Mouse (Mus musculus): ENCODE data around the gene Calcrl. TPM values are rescaled to one million over a fixed set of nuclear protein-coding genes. Genes with fewer than 3 reads are reported as not detected.
"Not testable (repeated sequence)": the region's sequence is repeated elsewhere in the genome, so short reads cannot be mapped to it uniquely, and the experiment has no call there.

Calcrl gene
- total RNA-seq, 2 experiments from 2014 or later, result 4.3 to 23.2 TPM

DNA sequence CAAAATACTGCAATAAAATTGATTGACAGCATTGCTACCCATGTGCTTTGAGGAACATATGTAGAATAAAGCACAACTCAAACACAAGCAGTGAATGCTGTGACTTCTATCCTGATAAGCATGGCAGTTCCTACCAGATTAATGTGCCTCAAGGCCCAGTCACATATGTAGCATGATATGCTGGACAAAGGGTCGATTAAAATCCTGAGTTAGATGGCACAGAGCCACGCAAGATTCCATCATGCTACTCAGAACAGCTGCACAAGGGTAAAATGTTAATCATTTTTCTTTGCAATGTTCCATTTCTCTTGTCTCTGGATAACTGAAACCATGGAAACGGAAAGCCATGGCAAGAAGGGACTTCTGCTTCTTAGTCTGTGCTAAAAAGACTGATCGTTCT, 28.7 kb downstream of the Calcrl start:
- ATAC-seq (replicated peaks; ENCODE audit: low FRiP score, low TSS enrichment, poor library complexity, severe bottlenecking), result no peak

DNA sequence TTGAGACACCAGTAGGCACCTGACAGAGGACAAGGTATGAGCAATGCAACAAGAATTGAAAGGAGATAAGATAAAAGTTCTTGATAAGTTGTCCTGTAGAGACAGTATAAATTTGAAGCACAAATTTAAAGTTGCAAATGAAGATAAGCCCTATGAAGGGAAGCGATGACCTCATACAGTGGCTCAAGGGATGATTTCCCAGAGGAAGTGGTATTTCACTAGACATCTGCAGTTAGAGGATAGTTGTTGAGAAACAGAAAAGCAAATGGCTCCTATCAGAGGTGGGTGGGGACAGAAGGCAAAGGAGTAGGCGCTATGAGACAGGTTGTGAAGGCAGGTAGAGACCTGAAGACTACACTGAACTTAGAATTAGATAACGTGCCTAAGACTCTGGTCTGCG, 32.0 kb downstream of the Calcrl start:
- ATAC-seq (replicated peaks; ENCODE audit: low FRiP score, low TSS enrichment, poor library complexity, severe bottlenecking), result 0 out of 2 replicates have a peak, but pooled peaks have one; percentile 54

DNA sequence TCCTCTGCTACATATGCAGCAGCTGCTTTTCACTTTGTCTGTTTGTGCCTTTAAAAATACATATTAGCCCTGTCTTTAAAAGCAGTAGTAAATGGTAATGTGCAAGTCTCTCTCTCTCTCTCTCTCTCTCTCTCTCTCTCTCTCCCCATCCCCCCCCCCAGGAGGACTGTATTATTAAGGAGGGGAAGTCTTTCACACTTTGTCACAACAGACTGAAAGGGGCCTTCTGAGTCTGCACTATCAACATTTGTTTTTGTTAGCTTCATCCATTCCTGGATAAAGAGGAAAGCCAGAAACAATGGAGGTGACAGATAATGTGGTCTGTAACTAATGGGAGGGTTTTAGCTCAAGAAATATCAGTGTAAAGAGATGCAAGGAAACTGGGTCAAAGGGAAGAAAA, 36.1 kb downstream of the Calcrl start:
- no peak for ATAC-seq (replicated peaks; ENCODE audit: low FRiP score, low TSS enrichment, poor library complexity, severe bottlenecking)

DNA sequence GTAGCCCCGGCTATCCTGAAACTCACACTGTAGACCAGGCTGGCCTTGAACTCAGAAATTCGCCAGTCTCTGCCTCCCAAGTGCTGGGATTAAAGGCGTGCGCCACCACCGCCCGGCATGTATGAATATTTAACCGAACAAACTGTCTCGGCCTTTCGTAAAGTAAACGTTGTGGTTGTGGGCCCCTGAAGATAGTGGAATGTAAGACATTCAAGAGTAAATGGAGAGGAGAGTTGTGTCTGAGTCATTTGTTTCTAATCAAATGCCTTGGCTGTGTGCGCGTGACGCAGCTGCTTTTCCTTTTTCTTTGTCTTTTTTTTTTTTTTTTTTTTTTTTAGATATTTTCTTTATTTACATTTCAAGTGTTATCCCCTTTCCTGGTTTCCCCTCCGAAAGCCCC, 36.7 kb downstream of the Calcrl start:
- ATAC-seq (replicated peaks; ENCODE audit: low FRiP score, low TSS enrichment, poor library complexity, severe bottlenecking), result not testable (repeated sequence)

DNA sequence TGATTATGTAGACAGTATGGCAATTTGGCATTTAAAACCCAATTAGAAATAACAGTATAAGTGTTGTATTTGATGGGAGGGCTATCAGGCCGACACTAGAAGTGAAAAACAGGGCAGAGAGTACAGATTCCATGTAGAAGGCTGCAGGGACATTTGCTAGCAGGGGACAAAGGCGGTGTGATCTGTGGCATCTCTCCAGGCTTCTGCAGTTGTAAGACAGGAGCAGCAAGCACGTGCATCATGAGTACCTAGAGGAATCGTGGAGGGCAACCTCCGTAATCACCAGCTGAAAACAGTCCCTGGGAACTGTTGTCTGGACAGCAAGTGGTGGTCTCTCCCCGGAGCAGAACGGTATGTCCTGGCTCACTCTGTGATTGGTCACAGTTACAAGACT, 37.2 kb downstream of the Calcrl start:
- ATAC-seq (replicated peaks; ENCODE audit: low FRiP score, low TSS enrichment, poor library complexity, severe bottlenecking), result 0 out of 2 replicates have a peak, but pooled peaks have one; percentile 22

DNA sequence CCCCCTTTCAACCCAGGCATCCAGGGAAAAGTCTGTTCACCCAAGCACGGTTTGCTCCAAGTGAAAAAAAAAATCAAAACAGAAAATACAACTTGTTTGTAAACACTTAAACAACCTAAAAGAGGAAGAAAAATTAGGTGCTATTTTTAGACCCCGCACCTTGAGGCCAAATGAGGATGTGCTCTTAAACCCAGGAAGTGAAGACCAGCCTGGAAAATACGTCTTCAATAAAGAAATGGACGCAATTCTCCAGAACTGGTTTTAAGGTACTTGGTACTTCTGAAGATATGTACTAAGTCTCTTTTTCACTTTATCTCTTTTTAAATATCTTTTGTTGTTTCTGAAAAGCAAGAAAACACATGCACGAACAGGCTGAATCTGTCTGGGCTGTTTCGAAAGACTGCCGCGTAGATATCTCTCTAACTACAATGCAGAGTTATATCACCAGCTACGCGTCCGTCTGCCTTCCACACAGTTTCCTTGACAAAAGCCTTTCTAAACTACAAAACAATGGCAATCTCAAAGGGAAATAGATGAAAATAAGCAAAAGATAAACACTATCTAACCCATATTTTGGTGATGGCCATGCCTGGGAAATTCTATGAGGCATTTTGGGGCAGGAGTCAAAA, 37.7 kb downstream of the Calcrl start:
- ATAC-seq (replicated peaks; ENCODE audit: low FRiP score, low TSS enrichment, poor library complexity, severe bottlenecking), result peak; percentile 66

DNA sequence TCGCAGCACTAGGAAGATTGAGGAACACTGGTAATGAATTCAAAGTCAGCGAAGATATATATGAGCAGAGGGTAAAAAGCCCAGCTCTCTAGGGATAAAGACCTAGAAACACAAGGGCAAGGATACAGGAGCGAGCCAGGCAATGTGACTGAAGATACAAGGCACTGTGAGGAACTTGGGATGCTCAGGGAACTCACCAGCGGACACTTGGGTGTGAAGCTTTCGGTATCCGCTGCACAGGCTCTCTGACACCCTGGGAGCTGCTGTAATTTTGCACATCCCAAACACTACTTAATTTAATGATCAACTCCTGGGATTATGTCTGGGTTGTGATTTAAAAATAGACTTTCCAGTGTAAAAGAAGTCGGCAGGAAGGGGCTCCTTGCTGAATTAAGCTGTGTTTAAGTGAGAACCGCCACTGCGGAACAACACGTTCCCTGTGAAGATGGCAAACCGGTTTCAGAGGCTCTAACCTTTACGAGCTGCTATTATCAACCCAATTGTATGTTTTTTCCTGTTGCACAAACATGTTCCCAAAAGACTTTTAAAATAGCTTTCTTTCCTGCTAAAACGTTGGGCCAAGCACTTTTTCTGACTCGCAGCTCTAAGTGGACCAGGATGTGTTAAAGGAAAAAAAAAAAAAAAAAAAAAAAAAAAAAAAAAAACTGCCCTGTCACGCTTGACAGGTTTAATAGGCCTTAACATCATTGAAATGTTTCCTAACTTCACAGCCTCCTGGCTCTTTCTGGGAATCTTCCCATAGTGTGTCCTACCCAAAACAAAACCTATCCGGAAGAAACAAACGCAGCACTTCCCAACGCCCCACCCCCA, 38.4 kb downstream of the Calcrl start:
- ATAC-seq (replicated peaks; ENCODE audit: low FRiP score, low TSS enrichment, poor library complexity, severe bottlenecking), result no peak

DNA sequence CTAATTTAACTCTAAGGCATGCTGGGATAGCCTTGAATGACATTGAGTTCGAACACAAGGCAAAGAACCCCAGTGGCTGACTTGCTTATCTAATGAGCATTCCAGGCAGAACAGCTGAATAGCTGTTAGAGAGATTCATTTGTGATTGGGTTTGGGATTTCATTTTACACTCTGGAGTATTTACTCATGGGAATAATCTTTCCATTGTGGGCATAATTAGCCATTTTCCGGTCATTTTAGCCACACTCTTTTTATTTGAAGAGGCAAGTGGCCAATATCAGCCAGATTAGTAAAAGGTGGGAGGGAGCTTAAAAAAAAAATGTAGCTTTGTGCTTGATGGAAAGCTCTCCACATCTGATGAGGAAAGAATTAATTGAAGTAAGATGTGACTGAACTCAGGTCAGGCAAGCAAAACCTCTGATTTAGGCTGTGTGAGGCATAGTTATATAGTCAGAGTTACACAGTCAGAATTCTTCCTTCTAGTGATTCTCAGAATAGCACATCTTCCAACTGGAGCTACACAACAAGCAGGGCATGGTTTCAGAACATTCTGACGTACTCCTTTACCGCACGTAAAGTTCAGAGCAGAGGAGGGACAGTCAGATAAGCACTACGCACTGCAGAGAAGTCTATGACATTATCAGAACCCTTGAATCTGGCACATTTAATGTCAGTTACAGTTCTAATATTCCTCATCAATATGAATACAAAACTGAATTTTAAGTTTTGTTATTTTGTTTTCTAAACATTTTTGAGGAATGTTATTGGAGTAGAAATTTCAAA, 40.1 kb downstream of the Calcrl start:
- ATAC-seq (replicated peaks; ENCODE audit: low FRiP score, low TSS enrichment, poor library complexity, severe bottlenecking), result peak; percentile 73

DNA sequence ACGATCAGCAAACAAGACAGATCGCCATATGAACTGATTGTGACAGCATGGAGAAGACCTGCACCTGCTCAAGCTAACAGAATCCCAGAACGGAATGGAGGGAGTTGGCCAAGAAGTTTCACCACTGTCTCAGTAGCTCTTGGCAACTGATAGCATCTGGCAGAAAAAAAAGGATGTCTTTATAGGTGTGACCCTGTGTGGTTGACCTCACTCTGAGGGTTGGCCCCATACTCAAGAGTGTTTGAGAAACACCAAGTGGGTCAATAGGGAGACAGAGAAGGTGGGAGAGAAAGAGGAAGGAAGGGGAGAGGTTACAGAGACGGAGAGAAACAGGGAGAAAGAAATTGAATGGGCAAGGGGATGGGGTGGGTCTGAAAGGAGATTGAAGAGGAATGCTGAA, 41.4 kb downstream of the Calcrl start:
- no peak for ATAC-seq (replicated peaks; ENCODE audit: low FRiP score, low TSS enrichment, poor library complexity, severe bottlenecking)

DNA sequence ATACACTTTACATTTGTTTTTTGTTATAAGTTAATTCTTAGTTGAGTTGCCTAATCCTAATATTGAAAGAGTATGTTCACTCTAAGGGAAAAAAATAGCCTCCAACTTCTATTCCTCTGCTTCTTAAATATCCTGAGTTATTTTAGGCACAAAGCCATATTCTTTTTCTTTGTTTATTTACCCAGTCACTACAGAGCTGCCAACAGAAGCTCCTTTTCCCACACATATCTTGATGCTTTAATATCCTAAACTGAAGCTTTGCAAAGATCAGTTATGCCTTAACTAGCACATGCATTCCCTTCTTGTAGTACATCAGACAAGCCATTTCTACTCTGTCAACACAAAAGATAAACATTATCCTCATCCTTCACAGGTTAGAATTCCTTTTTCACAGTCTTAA, 42.7 kb downstream of the Calcrl start:
- ATAC-seq (replicated peaks; ENCODE audit: low FRiP score, low TSS enrichment, poor library complexity, severe bottlenecking), result no peak

DNA sequence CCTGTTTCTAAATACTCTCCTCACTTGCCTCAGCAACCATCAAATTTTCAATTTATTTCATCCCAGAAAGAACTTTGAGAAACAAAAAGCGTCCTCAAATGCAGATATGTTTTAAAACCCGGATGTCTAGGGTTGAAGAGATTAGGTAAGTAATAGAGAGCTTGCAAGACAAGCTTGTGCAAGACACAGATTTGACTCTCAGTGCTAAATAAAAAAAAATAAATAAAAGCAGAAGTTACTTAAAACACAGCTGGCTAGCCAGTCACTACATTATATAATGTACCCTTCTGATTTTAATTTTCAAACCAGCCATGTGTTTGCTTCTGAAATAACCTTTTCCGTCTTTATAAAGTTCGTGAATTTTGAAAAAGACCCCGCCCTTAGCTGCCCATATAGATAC, 43.2 kb downstream of the Calcrl start:
- ATAC-seq (replicated peaks; ENCODE audit: low FRiP score, low TSS enrichment, poor library complexity, severe bottlenecking), result no peak

DNA sequence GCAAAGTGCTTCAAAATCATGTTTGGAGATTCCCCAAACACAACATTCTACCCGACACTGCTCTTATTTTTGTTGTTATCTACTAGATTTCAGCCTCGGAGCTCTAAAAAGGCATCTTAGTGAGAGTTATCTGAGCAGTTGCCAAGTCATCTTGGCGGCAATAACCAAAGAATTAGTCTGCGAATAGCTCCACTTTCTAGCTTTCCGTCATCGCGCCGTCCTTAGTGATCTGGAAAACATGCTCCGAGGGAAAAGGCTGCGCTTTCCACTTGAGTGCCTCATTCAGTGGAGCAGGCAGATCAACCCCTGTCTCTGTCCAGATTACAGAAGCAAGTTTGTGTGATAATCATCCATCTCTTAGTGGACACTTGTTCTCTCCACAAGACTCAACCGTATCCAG, 44.4 kb downstream of the Calcrl start:
- no peak for ATAC-seq (replicated peaks; ENCODE audit: low FRiP score, low TSS enrichment, poor library complexity, severe bottlenecking)

DNA sequence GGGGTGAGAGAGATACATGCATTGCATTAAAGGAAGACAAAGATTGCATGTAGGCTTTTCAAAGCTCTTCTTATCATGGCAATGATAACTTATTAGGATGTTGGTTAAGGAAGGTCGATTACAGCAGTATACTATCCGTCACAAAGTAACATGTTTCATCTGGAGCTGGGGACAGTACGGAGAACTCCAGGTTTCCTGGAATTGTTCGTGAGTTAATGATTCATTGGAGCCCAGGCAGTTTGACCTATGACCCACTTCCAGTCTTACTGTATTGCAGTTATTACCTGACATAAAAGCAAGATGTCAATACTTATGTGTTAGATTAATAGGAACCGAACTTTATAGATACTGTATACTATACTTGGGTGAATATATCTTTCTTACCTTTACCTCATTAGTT, 46.5 kb downstream of the Calcrl start:
- no peak for ATAC-seq (replicated peaks; ENCODE audit: low FRiP score, low TSS enrichment, poor library complexity, severe bottlenecking)

DNA sequence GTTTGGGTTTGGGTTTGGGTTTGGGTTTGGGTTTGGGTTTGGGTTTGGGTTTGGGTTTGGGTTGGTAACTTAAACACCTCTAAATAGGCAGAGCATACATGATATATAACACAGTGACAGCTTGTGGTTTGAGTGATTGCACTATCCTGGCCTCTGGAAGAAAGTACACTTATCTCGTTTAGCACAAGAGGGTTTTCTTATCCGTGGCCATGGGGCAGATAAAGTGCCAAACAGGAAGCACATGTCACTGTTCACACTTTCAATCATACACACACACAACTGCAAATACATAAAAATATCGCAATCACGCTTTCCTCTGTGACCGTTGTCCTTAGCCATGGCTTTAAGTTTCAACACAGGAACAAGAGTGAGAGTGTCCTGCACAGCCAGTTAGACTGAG, 56.0 kb downstream of the Calcrl start:
- ATAC-seq (replicated peaks; ENCODE audit: low FRiP score, low TSS enrichment, poor library complexity, severe bottlenecking), result peak; percentile 83

DNA sequence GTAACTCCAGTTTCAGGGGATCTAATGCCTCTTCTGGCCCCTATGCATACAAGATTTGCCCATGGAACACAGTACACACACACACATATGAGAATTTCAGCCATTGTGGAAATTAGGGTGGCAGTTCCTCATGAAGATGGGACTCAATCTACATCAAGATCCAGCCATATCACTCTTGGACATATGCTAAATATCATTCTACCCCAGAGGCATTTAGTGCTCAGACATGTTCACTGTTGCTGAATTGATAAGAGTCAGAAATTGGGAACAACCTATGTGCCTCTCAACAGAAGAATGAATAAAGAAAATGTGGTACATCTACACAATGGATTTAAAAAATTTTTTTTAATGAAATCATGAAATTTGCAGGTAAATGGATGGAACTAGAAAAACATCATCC, 58.5 kb downstream of the Calcrl start:
- ATAC-seq (replicated peaks; ENCODE audit: low FRiP score, low TSS enrichment, poor library complexity, severe bottlenecking), result peak; percentile 48; the same call in 1 of the 2 replicates

DNA sequence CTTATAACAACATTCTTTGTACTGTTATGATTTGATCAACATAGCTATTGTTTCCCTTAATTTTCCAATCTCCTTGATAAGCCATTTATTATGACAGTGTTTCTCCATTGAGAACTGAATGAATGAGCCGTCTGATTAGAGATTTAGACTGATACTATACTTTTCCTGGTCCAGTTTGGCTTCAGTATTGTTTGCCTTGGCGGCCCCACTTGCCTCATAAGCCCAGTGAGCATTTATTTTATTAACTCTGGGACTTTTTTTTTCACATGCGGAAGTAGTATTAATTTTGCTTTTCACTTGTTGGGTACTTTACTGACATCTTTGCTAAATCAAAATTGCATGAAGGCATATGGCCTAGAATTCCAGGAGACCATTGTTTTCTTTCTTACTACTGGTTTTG, 59.9 kb downstream of the Calcrl start:
- no peak for ATAC-seq (replicated peaks; ENCODE audit: low FRiP score, low TSS enrichment, poor library complexity, severe bottlenecking)

DNA sequence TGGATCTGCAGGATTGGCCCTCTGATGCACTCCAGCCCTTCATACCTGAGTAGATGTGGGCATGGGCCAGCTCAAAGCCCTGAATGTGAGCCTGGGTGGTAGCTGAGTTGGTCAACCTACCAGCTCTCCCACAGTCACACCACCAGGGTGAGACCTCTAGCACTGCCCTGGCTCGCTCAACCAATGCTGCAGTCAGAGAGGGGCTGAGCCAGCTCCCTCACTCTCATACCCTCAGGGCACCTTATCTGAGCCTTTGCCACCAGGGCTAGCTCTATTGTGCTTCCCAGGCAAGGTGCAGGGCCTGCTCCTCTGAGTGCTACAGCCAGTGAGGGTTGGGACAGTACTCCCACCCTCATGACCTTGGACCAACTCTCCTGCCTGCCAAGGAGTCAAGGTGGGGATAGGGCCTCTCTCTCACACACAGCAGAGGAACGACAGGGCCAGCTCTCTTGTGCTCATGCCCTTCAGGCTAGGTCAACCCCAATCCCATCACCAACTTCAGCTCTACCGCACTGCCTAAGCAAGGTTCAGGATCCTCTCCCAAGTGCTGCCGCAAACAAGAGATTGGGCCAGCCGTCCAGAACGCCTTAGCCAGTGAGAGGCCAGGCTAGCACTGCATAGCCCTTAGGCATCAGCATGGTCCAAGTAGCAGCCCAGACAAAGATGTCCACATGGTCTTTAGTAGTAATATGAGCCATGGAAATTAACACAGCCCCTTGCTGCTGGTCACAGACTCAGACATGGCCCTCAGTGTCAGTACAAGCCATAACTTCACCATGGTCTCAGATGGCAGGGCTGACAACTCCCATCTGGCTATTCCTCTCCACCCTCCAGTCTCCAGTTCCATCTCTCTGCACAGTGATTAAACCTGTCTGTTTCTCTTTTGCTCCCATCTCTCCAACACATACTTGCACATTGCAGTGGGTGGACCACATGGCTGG, 62.2 kb downstream of the Calcrl start:
- no peak for ATAC-seq (replicated peaks; ENCODE audit: low FRiP score, low TSS enrichment, poor library complexity, severe bottlenecking)

DNA sequence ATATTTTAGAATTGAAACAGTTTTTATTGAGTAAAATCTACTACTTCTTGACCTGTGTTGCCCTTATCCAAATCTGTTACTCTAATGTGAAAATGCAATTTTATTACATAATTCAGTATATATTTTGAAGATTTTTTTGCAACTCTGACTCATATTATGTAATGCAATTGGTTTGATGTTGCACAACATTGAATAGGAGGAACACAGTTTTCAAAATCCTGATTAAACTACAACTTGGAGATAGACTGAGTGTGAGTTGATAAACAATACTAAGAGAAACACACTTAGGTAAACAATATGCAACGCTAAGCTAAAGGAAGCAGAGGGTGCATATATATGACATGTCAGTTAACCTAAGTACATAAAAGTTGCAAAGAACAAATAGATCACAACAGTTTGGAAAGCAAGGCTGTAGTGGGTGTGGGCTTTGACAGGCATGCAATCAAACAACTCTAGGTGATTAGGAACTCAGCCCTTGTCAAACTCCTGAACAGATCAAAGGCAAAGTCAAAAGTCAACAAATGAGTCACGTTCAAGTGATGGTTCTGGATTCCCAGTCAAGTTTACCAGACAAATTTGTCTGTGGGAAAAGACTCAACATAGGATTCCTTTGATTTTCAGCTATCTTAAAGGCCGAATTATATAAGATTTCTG, 66.4 kb downstream of the Calcrl start:
- no peak for ATAC-seq (replicated peaks; ENCODE audit: low FRiP score, low TSS enrichment, poor library complexity, severe bottlenecking)

DNA sequence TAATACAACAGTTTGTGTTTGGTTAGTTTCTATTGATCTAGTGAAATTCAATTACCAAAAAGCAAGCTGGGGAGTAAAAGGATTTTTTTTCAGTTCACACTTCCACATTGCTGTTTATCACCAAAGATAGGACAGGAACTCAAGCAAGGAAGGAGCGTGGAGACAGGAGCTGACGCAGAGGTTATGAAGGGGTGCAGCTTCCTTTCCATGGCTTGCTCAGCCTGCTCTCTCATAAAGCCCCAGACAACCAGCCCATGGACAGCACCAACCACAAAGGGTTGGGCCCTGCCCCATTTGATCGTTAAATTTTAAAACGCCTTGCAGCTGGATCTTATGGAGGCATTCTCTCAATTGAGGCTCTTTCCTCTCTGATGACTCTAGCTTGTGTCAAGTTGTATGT, 69.9 kb downstream of the Calcrl start:
- ATAC-seq (replicated peaks; ENCODE audit: low FRiP score, low TSS enrichment, poor library complexity, severe bottlenecking), result no peak

Data from megakaryocyte-erythroid progenitor cell, adult 5-6 weeks (primary cell).